Mouse (Mus musculus) midbrain, embryonic 16.5 days (tissue): ENCODE measurements around the gene Pold4. TPM values are rescaled to one million over a fixed set of nuclear protein-coding genes. Genes with fewer than 3 reads are reported as not detected.

ENCODE experiments used
- ATAC-seq: fragments of 200-750 bp; cut with Nextera tagmentation; 2 replicates; pipeline ENCODE4 v1.8.0; 2017; ENCODE audit warnings: moderate TSS enrichment
- H3K27ac ChIP-seq: fragments of 300-500 bp; sonication (generic); 2 replicates; pipeline ENCODE4 v1.5.1; 2014; ENCODE audit warnings: mild to moderate bottlenecking, low read length, mixed read lengths
- H3K27me3 ChIP-seq: fragments of 300-500 bp; sonication (generic); 2 replicates; pipeline ENCODE4 v1.6.1; 2014; ENCODE audit warnings: low read depth, low read length, mixed read lengths; ENCODE audit not compliant: control insufficient read depth, insufficient read depth
- H3K36me3 ChIP-seq: fragments of 300-500 bp; sonication (generic); 2 replicates; pipeline ENCODE4 v1.6.1; 2014; ENCODE audit warnings: mild to moderate bottlenecking, low read length, moderate library complexity, mixed read lengths; ENCODE audit not compliant: control insufficient read depth, insufficient read depth
- H3K4me1 ChIP-seq: fragments of 300-500 bp; sonication (generic); 2 replicates; pipeline ENCODE4 v1.6.1; 2014; ENCODE audit warnings: mild to moderate bottlenecking, low read length, mixed read lengths; ENCODE audit not compliant: control insufficient read depth, insufficient read depth
- H3K4me2 ChIP-seq: fragments of 300-500 bp; sonication (generic); 2 replicates; pipeline ENCODE4 v1.6.1; 2014; ENCODE audit warnings: mild to moderate bottlenecking, low read length, mixed read lengths
- H3K4me3 ChIP-seq: fragments of 300-500 bp; sonication (generic); 2 replicates; pipeline ENCODE4 v1.5.1; 2014; ENCODE audit warnings: low read depth, mild to moderate bottlenecking, low read length, moderate library complexity, mixed read lengths
- H3K9ac ChIP-seq: fragments of 300-500 bp; sonication (generic); 2 replicates; pipeline ENCODE4 v1.6.1; 2014; ENCODE audit warnings: low read depth, low read length, mixed read lengths
- H3K9me3 ChIP-seq: fragments of 300-500 bp; sonication (generic); replicated peaks from 2 replicates; pipeline ENCODE4 v1.6.1; 2014; ENCODE audit warnings: mild to moderate bottlenecking, low read length, mixed read lengths; ENCODE audit not compliant: control insufficient read depth, poor library complexity, severe bottlenecking
- WGBS: fragments of 180-500 bp; shearing (Covaris S2); extraction: QIAGEN DNeasy Blood & Tissue Kit; methylation state at CpG from one replicate; pipeline ENCODE4 v1.1.7; 2014; 5-methylcytosine and 5-hydroxymethylcytosine counted together
- polyA plus RNA-seq: library from polyadenylated mRNA; unstranded; fragments of >200 nt; fragmentation: Nextera tagmentation; extraction: Ambion mirVana; gene quantifications from 2 replicates; pipeline ENCODE4 v1.2.1, GENCODE M21; 2015

Pold4 gene
- polyA plus RNA-seq, 1 experiment from 2014 or later = 19.2 TPM

DNA sequence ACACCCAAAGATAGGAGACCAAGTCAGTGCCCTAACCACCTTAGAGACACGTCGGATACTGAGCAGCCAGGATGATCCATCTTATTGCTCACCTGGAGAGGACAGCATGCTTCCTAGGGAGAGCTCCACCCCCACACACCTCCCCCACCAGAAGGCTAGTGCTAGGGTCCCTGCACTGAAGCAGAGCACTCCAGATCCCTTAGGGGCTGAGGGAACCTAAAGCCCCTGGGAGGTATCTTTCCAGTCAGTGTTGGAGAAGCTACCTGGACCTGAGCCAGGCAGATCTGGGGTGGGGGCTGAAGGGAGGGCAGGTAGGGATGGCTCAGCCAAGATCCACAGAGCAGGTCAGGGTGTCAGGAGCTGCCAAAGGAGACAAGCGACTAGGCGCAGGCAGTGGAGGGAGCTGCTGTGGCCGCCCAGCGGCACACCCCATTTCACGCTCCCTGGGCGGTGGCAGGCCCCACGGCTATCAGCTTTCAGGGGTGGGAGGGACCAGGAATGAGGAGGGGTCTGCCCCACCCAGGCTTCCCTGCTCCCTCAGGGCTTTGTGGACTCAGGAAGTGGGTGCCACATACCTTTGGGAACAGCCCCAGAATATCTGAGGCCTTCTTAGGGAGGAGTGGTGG, 2.1 kb upstream of the Pold4 start:
- Histone ChIP-seq H3K4me2 (no peak overlapping the region), H3K27me3 (peaks cover 5% of the 10 kb centered on the region; the same call in 1 of the 2 replicates), H3K4me3 (no peak overlapping the region), H3K9ac (0 out of 2 replicates have a peak overlapping the region, but pooled peaks have one; percentile 20), H3K9me3 (no peaks in the 10 kb centered on the region), H3K4me1 (peaks cover 11% of the 10 kb centered on the region), H3K36me3 (no peaks in the 10 kb centered on the region), H3K27ac (no peak overlapping the region)
- no peak for ATAC-seq
- WGBS = 34% methylated on average over 9 of the region's 9 CpGs

DNA sequence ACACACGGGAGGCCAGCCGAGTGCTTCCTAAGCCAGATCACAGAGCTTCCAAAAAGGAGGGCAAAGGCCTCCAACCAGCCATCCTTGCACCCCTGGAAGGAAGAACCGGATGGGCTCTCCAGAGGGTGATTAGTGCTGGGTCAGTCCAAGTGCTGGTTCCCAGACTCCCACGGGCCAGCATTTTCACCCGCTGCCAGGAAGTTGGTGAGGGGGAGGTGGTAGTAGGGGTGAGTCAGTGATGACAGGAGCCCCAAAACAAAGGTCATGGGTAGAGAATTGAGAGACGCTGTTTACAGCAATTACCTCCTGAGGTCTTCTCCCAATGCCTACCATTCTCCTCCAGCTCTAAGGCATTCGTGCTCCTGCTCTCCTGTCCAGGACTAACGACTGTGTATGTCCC, 1.3 kb upstream of the Pold4 start:
- Histone ChIP-seq H3K36me3 (no peaks in the 10 kb centered on the region), H3K9ac (no peak overlapping the region), H3K27me3 (peaks cover 5% of the 10 kb centered on the region; the same call in 1 of the 2 replicates), H3K4me1 (peaks cover 11% of the 10 kb centered on the region), H3K27ac (no peak overlapping the region), H3K4me3 (no peak overlapping the region), H3K4me2 (no peak overlapping the region), H3K9me3 (no peaks in the 10 kb centered on the region)
- 79% methylated on average over 8 of the region's 8 CpGs for WGBS
- no peak for ATAC-seq

DNA sequence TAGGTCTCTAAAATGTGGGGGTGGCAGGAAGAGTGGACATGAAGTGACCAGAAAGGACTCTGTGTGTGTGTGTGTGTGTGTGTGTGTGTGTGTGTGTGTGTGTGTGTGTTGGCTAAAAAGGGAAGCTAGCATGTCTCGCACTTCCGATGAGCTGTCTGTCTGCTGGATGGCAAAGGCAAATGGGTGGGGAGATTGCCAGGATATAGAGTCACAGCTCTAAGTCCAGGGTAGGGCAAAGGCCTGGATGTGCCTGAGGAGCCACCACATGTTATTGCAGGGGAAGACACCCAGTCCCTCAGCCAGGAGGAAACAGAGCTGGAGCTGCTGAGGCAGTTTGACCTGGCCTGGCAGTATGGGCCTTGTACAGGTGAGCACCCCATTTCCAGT, 480 bp downstream of the Pold4 start:
- Histone ChIP-seq H3K4me1 (peaks cover 11% of the 10 kb centered on the region), H3K9ac (peak overlapping the region; percentile 75), H3K27ac (peak overlapping the region; percentile 76; the same call in 1 of the 2 replicates), H3K36me3 (no peaks in the 10 kb centered on the region), H3K9me3 (no peaks in the 10 kb centered on the region), H3K4me2 (peak overlapping the region; percentile 83), H3K27me3 (peaks cover 5% of the 10 kb centered on the region; the same call in 1 of the 2 replicates), H3K4me3 (peak overlapping the region; percentile 64)
- 24% methylated on average over 2 of the region's 2 CpGs for WGBS
- peak; percentile 37; the same call in 1 of the 2 replicates for ATAC-seq

DNA sequence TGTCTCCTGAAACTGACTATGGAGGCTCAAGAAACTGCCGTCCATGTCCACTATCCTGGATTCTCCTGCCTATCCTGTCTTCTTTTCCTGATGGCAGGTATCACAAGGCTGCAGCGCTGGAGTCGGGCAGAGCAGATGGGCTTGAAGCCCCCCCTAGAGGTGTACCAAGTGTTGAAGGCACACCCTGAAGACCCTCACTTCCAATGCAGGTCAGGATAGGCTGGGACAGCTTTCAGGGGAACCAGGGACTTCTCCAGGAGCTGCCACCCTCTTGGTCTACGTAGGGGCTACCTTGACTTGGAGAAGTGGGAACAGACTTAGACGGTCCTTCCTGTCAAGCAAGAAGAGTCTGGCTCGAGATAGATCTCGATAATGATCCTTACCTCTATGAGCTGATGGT, 952 bp downstream of the Pold4 start:
- no peaks in the 10 kb centered on the region for H3K9me3 ChIP-seq
- H3K4me3 ChIP-seq = no peak overlapping the region; the same call in 1 of the 2 replicates
- no peak for ATAC-seq
- peak overlapping the region; percentile 75; the same call in 1 of the 2 replicates for H3K9ac ChIP-seq
- H3K4me2 ChIP-seq = peak overlapping the region; percentile 83
- H3K36me3 ChIP-seq = no peaks in the 10 kb centered on the region
- peaks cover 11% of the 10 kb centered on the region for H3K4me1 ChIP-seq
- WGBS = 80% methylated on average over 7 of the region's 7 CpGs
- peaks cover 5% of the 10 kb centered on the region; the same call in 1 of the 2 replicates for H3K27me3 ChIP-seq
- H3K27ac ChIP-seq = no peak overlapping the region

DNA sequence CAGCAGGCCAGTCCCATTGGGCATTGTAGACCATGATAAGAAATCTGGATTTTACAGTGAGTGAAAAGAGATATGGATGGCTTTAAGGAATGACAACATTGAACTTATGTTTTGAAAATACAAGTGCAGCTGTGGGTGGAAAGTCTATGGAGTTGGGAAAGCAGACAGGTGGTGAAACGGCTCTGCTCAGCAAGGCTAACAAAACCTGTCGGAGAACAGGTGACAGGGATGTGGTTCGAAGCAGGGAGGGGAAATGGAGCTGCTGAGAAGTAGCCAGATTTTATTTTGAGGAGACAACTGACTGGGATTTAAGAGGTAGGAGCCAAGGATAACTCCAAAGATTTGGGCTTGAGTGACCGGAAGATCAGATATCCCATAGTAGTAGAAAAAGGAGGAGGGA, 2.8 kb downstream of the Pold4 start:
- no peak for ATAC-seq

DNA sequence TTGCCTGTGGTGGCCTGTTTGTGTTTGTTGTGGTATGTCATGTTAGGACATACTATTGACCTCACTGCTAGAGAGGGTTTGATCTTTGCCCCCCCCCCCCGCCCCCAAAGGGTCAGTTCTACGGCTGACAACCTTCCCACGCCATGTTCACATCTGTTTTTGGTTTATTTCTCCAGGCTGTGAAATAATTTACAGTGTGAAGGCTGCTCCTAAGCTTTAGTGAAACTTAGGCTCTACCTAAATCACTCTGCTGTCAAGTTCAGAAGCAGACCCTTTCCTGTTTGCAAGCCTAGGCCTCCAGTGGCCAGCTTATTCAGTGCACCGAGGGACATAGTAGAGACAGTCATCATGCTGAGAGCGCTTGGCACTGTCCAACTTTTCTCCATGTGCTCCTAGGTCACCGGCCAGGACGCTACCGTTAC, 8.6 kb downstream of the Pold4 start:
- no peak overlapping the region for H3K4me3 ChIP-seq
- no peaks in the 10 kb centered on the region for H3K27me3 ChIP-seq
- H3K4me2 ChIP-seq = no peak overlapping the region
- H3K36me3 ChIP-seq = no peaks in the 10 kb centered on the region
- ATAC-seq = no peak
- no peak overlapping the region for H3K27ac ChIP-seq
- H3K4me1 ChIP-seq = no peaks in the 10 kb centered on the region
- no peaks in the 10 kb centered on the region for H3K9me3 ChIP-seq
- 81% methylated on average over 8 of the region's 8 CpGs for WGBS
- no peak overlapping the region for H3K9ac ChIP-seq

More for the DNA sequence above, 2.8 kb downstream of the Pold4 start:
- H3K36me3 ChIP-seq = no peaks in the 10 kb centered on the region
- H3K27me3 ChIP-seq = peaks cover 5% of the 10 kb centered on the region; the same call in 1 of the 2 replicates
- H3K27ac ChIP-seq = no peak overlapping the region
- H3K4me2 ChIP-seq = no peak overlapping the region
- 70% methylated on average over 4 of the region's 4 CpGs for WGBS
- H3K4me3 ChIP-seq = no peak overlapping the region
- no peak overlapping the region for H3K9ac ChIP-seq
- H3K9me3 ChIP-seq = no peaks in the 10 kb centered on the region
- peaks cover 11% of the 10 kb centered on the region for H3K4me1 ChIP-seq

DNA sequence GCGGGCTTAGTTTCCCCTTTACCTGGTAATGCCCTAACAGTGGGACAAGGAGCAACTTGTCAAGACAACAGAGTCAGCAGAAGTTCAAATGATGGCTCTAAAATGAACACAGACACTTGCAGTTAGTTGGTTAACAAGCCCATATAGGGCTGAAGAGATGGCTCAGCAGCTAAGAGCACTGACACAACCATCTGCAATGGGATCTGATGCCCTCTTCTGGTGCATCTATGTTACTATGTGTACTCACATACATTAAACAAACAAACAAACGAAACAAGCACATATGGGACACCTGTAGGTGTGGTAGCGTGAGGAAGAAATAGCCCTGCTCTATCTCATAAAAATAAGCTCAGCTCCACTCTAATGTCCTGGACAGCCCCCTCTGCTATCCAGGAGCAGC, 10.7 kb downstream of the Pold4 start:
- no peaks in the 10 kb centered on the region for H3K36me3 ChIP-seq
- WGBS = 69% methylated on average over 3 of the region's 3 CpGs
- H3K27ac ChIP-seq = no peak overlapping the region
- no peaks in the 10 kb centered on the region for H3K4me1 ChIP-seq
- no peak overlapping the region for H3K9ac ChIP-seq
- no peaks in the 10 kb centered on the region for H3K27me3 ChIP-seq
- no peak for ATAC-seq
- no peaks in the 10 kb centered on the region for H3K9me3 ChIP-seq
- H3K4me3 ChIP-seq = no peak overlapping the region
- H3K4me2 ChIP-seq = no peak overlapping the region

DNA sequence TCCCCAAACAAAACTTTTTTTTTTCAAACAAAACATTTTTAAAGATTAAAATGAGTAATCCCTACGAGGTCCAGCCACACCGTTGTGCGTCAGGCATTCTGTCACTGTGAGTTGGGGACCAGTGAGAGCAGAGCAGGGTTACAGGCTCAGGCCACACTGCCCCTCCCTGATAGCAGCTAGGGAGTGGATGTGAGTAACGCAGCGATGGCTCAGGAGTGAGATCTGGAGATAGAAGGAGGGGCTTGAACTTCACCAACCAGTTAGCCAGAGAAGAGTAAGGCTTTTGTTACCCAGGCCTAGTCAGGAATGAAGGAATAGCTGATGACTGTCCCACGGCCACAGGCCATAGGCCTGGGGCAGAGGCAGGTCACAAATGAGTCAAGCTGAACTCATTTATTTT, 13.1 kb downstream of the Pold4 start:
- WGBS = 84% methylated on average over 6 of the region's 6 CpGs
- no peak for ATAC-seq
- H3K36me3 ChIP-seq = no peaks in the 10 kb centered on the region

DNA sequence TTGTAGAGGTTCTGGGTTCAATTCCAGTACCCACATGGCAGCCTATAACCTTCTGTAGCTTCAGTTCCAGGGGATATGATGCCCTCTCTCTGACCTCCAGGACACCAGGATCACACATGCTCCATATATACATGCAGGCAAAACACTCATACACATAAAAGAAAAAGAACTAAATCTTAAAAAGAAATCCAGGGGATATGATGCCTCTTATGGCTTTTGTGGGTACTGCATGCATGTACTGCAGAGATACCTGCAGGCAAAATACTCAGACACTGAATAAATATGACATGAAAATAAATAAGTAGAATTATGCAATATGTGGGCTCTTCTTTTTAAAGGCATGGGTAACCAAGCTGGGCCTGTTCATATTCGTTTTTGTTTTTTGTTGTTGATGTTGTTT, 15.3 kb downstream of the Pold4 start:
- Histone ChIP-seq H3K4me1 (no peaks in the 10 kb centered on the region), H3K36me3 (no peaks in the 10 kb centered on the region), H3K4me2 (no peak overlapping the region), H3K27ac (no peak overlapping the region), H3K4me3 (no peak overlapping the region), H3K9me3 (no peaks in the 10 kb centered on the region), H3K9ac (no peak overlapping the region), H3K27me3 (no peaks in the 10 kb centered on the region)
- no peak for ATAC-seq
- 53% methylated on average over 1 of the region's 1 CpGs for WGBS

More for the DNA sequence above, 13.1 kb downstream of the Pold4 start:
- H3K27me3 ChIP-seq = no peaks in the 10 kb centered on the region
- no peak overlapping the region for H3K4me2 ChIP-seq
- H3K27ac ChIP-seq = no peak overlapping the region
- H3K4me3 ChIP-seq = no peak overlapping the region
- H3K4me1 ChIP-seq = no peaks in the 10 kb centered on the region
- H3K9me3 ChIP-seq = no peaks in the 10 kb centered on the region
- no peak overlapping the region for H3K9ac ChIP-seq
